In genomic region chr10:80018739-80019297, GRCm38 (mm10) we compare ENCODE assay signal across 7 mouse cellular contexts. TPM values are rescaled to one million over a fixed set of nuclear protein-coding genes. Genes with fewer than 3 reads are reported as not detected.
DNase-seq lines count a peak whose midpoint lies in the region; ATAC-seq and TF ChIP-seq lines count a peak whose summit lies in the region.

No protein-coding gene starts in this region.

- H3K9me3 ChIP-seq in heart, embryonic 13.5 days, result no peaks in the 10 kb centered on the region
- H3K9me3 ChIP-seq in liver, embryonic 14.5 days (ENCODE audit: control insufficient read depth, low read length), result no peaks in the 10 kb centered on the region

- peaks cover 33% of the 10 kb centered on the region for H3K27me3 ChIP-seq in heart, embryonic 13.5 days (replicated peaks)
- no peaks in the 10 kb centered on the region for H3K27me3 ChIP-seq in liver, embryonic 14.5 days (ENCODE audit: control insufficient read depth, insufficient read depth, low read length)

- peak; percentile 58 to 64 for DNase-seq in B cell, adult 2 months
- peak; percentile 77 for DNase-seq in CD4-positive, CD25-positive, alpha-beta regulatory T cell, adult 2 months (ENCODE audit: low read depth, low spot score)
- peak in 2 of 3 experiments; percentile 49 to 68 for DNase-seq in liver, embryonic 14.5 days (ENCODE audit: low read depth in 3 of 3, low spot score in 3 of 3)
- DNase-seq in gastrocnemius, postnatal 36 days, result no peak
- DNase-seq in left cerebral cortex, adult 8-10 months (ENCODE audit: low spot score in 2 of 2), result no peak

- no peak; the same call in 1 of the 2 replicates for TF ChIP-seq EP300 in liver, embryonic 14.5 days (IDR thresholded peaks at IDR 0.05; ENCODE audit: low read depth)

- peak; percentile 37; the same call in 1 of the 2 replicates for ATAC-seq in heart, embryonic 13.5 days (ENCODE audit: extremely low read depth, insufficient number of reproducible peaks, low FRiP score, low TSS enrichment)
- ATAC-seq in liver, embryonic 14.5 days (ENCODE audit: insufficient read depth), result peak; percentile 72
- peak; percentile 33 for ATAC-seq in neutrophil, adult 5-6 weeks (ENCODE audit: extremely low read depth, insufficient number of reproducible peaks, low FRiP score, poor library complexity, severe bottlenecking)

- peak overlapping the region; percentile 77 for H3K27ac ChIP-seq in heart, embryonic 13.5 days (replicated peaks)
- H3K27ac ChIP-seq in liver, embryonic 14.5 days, result peak overlapping the region; percentile 60

- WGBS in heart, embryonic 13.5 days, result 3% methylated on average over 13 of the region's 15 CpGs
- WGBS in liver, embryonic 14.5 days (ENCODE audit: insufficient replicate concordance), result 3% methylated on average over 15 of the region's 15 CpGs

- peak overlapping the region; percentile 64 for H3K4me2 ChIP-seq in heart, embryonic 13.5 days
- peak overlapping the region; percentile 81 for H3K4me2 ChIP-seq in liver, embryonic 14.5 days (ENCODE audit: low read depth)

- intact Hi-C loops in gastrocnemius, postnatal 36 days (cut with DNase I), result no loop called here

- peak overlapping the region; percentile 76 for H3K9ac ChIP-seq in heart, embryonic 13.5 days
- H3K9ac ChIP-seq in liver, embryonic 14.5 days (replicated peaks), result peak overlapping the region; percentile 34

- peaks cover 37% of the 10 kb centered on the region for H3K4me1 ChIP-seq in heart, embryonic 13.5 days
- H3K4me1 ChIP-seq in liver, embryonic 14.5 days (replicated peaks; ENCODE audit: control insufficient read depth in 2 of 2, insufficient read depth in 2 of 2, low read length in 1 of 2), result peaks cover 18 to 20% of the 10 kb centered on the region in 2 experiments

- peak overlapping the region; percentile 44 for H3K4me3 ChIP-seq in heart, embryonic 13.5 days
- H3K4me3 ChIP-seq in liver, embryonic 14.5 days (ENCODE audit: insufficient read depth in 1 of 2, low read depth in 2 of 2, low read length in 2 of 2), result peak overlapping the region; percentile 34 to 45

- peak; percentile 26; the same call in 1 of the 2 replicates for TF ChIP-seq CTCF in liver, embryonic 14.5 days (IDR thresholded peaks at IDR 0.05; ENCODE audit: low read depth)

- peaks cover 10% of the 10 kb centered on the region for H3K36me3 ChIP-seq in heart, embryonic 13.5 days
- peaks cover 15% of the 10 kb centered on the region for H3K36me3 ChIP-seq in liver, embryonic 14.5 days (replicated peaks; ENCODE audit: control insufficient read depth, insufficient read depth, low read depth)

RNA-seq across cellular contexts. Expression of gene Arhgap45, which starts 2.4 kb away (rescaled TPM):
- polyA plus RNA-seq in heart, embryonic 13.5 days (2015; fragmentation: Nextera tagmentation; extraction: Ambion mirVana), result 5.5 and 6.5 TPM in 2 replicates
- 17.5 and 20.9 TPM in 2 replicates for polyA plus RNA-seq in liver, embryonic 14.5 days (2012; rRNA removed)
- 7.9 and 9.3 TPM in 2 replicates for polyA plus RNA-seq in liver, embryonic 14.5 days (2014; fragmentation: Nextera tagmentation; extraction: Ambion mirVana)
- total RNA-seq in neutrophil, adult 5-6 weeks (2017), result 695 and 736 TPM in 2 replicates
- 1 to 10 TPM; 1.1 to 2.7 TPM for total RNA-seq in gastrocnemius, postnatal 36 days (2021)
- total RNA-seq in left cerebral cortex, adult 8-10 months (2022), result 1 to 10 TPM; 3.6 to 9.6 (median 6.0) TPM

RNA-seq across cellular contexts. Expression of gene Polr2e, which starts 20.8 kb away (rescaled TPM):
- 149 and 154 TPM in 2 replicates for polyA plus RNA-seq in heart, embryonic 13.5 days (2015; fragmentation: Nextera tagmentation; extraction: Ambion mirVana)
- 77.0 and 121 TPM in 2 replicates for polyA plus RNA-seq in liver, embryonic 14.5 days (2012; rRNA removed)
- polyA plus RNA-seq in liver, embryonic 14.5 days (2014; fragmentation: Nextera tagmentation; extraction: Ambion mirVana), result 88.0 and 90.2 TPM in 2 replicates
- 47.7 and 66.4 TPM in 2 replicates for total RNA-seq in neutrophil, adult 5-6 weeks (2017)
- total RNA-seq in gastrocnemius, postnatal 36 days (2021), result 10 to 100 TPM; 36.0 to 42.5 TPM
- total RNA-seq in left cerebral cortex, adult 8-10 months (2022), result 10 to 100 TPM; 64.7 to 80.4 (median 72.9) TPM

RNA-seq across cellular contexts. Expression of gene Abca7, which starts 22.5 kb away (rescaled TPM):
- polyA plus RNA-seq in heart, embryonic 13.5 days (2015; fragmentation: Nextera tagmentation; extraction: Ambion mirVana), result 2.2 and 2.6 TPM in 2 replicates
- 11.2 and 12.7 TPM in 2 replicates for polyA plus RNA-seq in liver, embryonic 14.5 days (2012; rRNA removed)
- 4.9 and 6.0 TPM in 2 replicates for polyA plus RNA-seq in liver, embryonic 14.5 days (2014; fragmentation: Nextera tagmentation; extraction: Ambion mirVana)
- 45.9 and 53.7 TPM in 2 replicates for total RNA-seq in neutrophil, adult 5-6 weeks (2017)
- total RNA-seq in gastrocnemius, postnatal 36 days (2021), result 1 to 10 TPM; 5.4 to 5.8 TPM
- 10 to 100 TPM; 11.0 to 12.3 (median 12.0) TPM for total RNA-seq in left cerebral cortex, adult 8-10 months (2022)

RNA-seq across cellular contexts. Expression of gene Gpx4, which starts 28.1 kb away (rescaled TPM):
- polyA plus RNA-seq in heart, embryonic 13.5 days (2015; fragmentation: Nextera tagmentation; extraction: Ambion mirVana), result 691 and 741 TPM in 2 replicates
- 274 and 388 TPM in 2 replicates for polyA plus RNA-seq in liver, embryonic 14.5 days (2012; rRNA removed)
- polyA plus RNA-seq in liver, embryonic 14.5 days (2014; fragmentation: Nextera tagmentation; extraction: Ambion mirVana), result 705 and 724 TPM in 2 replicates
- 206 and 276 TPM in 2 replicates for total RNA-seq in neutrophil, adult 5-6 weeks (2017)
- 100 to 1,000 TPM; 500 to 536 TPM for total RNA-seq in gastrocnemius, postnatal 36 days (2021)
- total RNA-seq in left cerebral cortex, adult 8-10 months (2022), result 100 to 1,000 TPM; 472 to 551 (median 538) TPM

RNA-seq across cellular contexts. Expression of gene Cnn2, which starts 30.4 kb away (rescaled TPM):
- polyA plus RNA-seq in heart, embryonic 13.5 days (2015; fragmentation: Nextera tagmentation; extraction: Ambion mirVana), result 264 and 271 TPM in 2 replicates
- 14.3 and 15.8 TPM in 2 replicates for polyA plus RNA-seq in liver, embryonic 14.5 days (2012; rRNA removed)
- 33.8 and 39.7 TPM in 2 replicates for polyA plus RNA-seq in liver, embryonic 14.5 days (2014; fragmentation: Nextera tagmentation; extraction: Ambion mirVana)
- 284 and 308 TPM in 2 replicates for total RNA-seq in neutrophil, adult 5-6 weeks (2017)
- total RNA-seq in gastrocnemius, postnatal 36 days (2021), result 1 to 10 TPM; 5.2 to 6.0 TPM
- 1 to 10 TPM; 5.4 to 6.7 (median 6.3) TPM for total RNA-seq in left cerebral cortex, adult 8-10 months (2022)

Comparison
In these comparisons a context has a peak if more than half of its experiments do, and no peak if none do; other contexts are left out.
1. DNase-seq: peak in B cell, adult 2 months (2 of 2), CD4-positive, CD25-positive, alpha-beta regulatory T cell, adult 2 months (single experiment) and liver, embryonic 14.5 days (2 of 3); none in gastrocnemius, postnatal 36 days (0 of 2) and left cerebral cortex, adult 8-10 months (0 of 2).
2. RNA of gene Arhgap45, which starts 2.4 kb away (total RNA-seq): 695 to 736 TPM in neutrophil, adult 5-6 weeks; 3.6 to 9.6 TPM in left cerebral cortex, adult 8-10 months and 1.1 to 2.7 TPM in gastrocnemius, postnatal 36 days; every median in the first group is over 10 times any median in the second.
3. Peak in every context shown above with its lines, with median percentiles within 50 percentile points of each other: ATAC-seq.